10 mouse cellular contexts compared by ENCODE assay signal in genomic region chr11:66871701-66872100, GRCm38 (mm10). TPM values are rescaled to one million over a fixed set of nuclear protein-coding genes. Genes with fewer than 3 reads are reported as not detected.
A peak's percentile ranks its signal among the peaks of the same experiment; 100 is the strongest.
DNase-seq lines count a peak whose midpoint lies in the region; ATAC-seq lines count a peak whose summit lies in the region.
"Had no signal": no experiment of that assay in that cellular context is flagged by ENCODE, and none has a peak within 500 bp of the region (broad histone marks: within the 10 kb centered on the region; RNA-seq: fewer than 3 reads in every experiment).

No protein-coding gene starts in this region.

- no peaks in the 10 kb centered on the region for H3K27me3 ChIP-seq in neural tube, embryonic 14.5 days (ENCODE audit: control insufficient read depth, insufficient read depth, low read length)
- H3K27me3 ChIP-seq in neural tube, embryonic 15.5 days (replicated peaks) = no peaks in the 10 kb centered on the region
- H3K27me3 ChIP-seq in forebrain, embryonic 13.5 days = no peaks in the 10 kb centered on the region
- H3K27me3 ChIP-seq: heart, embryonic 15.5 days; megakaryocyte, embryonic 14.5 days had no signal

- no peak overlapping the region for H3K4me3 ChIP-seq in neural tube, embryonic 14.5 days (ENCODE audit: low read depth, low read length)
- no peak overlapping the region for H3K4me3 ChIP-seq in neural tube, embryonic 15.5 days (replicated peaks)
- H3K4me3 ChIP-seq in forebrain, embryonic 13.5 days = no peak overlapping the region
- H3K4me3 ChIP-seq: heart, embryonic 15.5 days; megakaryocyte, embryonic 14.5 days had no signal

- WGBS in neural tube, embryonic 14.5 days = 7% methylated on average over 5 of the region's 5 CpGs
- WGBS in neural tube, embryonic 15.5 days = 15% methylated on average over 5 of the region's 5 CpGs
- 15% methylated on average over 5 of the region's 5 CpGs for WGBS in forebrain, embryonic 13.5 days

- intact Hi-C loops in left cerebral cortex, postnatal 4 days (cut with DNase I) = loop anchor here (5.0 to 10.0 kb wide), 3 partner anchors 259 to 1054 kb away; no protein-coding TSS in a partner anchor

- no peak overlapping the region for H3K27ac ChIP-seq in neural tube, embryonic 14.5 days (ENCODE audit: low read depth, low read length)
- no peak overlapping the region for H3K27ac ChIP-seq in neural tube, embryonic 15.5 days (replicated peaks)
- H3K27ac ChIP-seq in forebrain, embryonic 13.5 days = no peak overlapping the region
- H3K27ac ChIP-seq: heart, embryonic 15.5 days had no signal

- peak; percentile 18 for DNase-seq in gastrocnemius, adult 18-20 months (ENCODE audit: low spot score)
- DNase-seq in gastrocnemius, adult 8-10 months (ENCODE audit: low spot score in 2 of 2) = no peak
- peak; percentile 1 for DNase-seq in left cerebral cortex, postnatal 4 days
- no peak for DNase-seq in spleen, postnatal 36 days (ENCODE audit: low spot score in 2 of 2)

- H3K4me1 ChIP-seq in neural tube, embryonic 14.5 days (ENCODE audit: control insufficient read depth, insufficient read depth, low read length) = no peaks in the 10 kb centered on the region
- 0 out of 2 replicates have a peak, but pooled peaks cover 7% of the 10 kb centered on the region for H3K4me1 ChIP-seq in neural tube, embryonic 15.5 days
- H3K4me1 ChIP-seq in forebrain, embryonic 13.5 days = no peaks in the 10 kb centered on the region
- H3K4me1 ChIP-seq: heart, embryonic 15.5 days; megakaryocyte, embryonic 14.5 days had no signal

- no peaks in the 10 kb centered on the region for H3K9me3 ChIP-seq in neural tube, embryonic 14.5 days (ENCODE audit: control insufficient read depth, low read length)
- H3K9me3 ChIP-seq in neural tube, embryonic 15.5 days (replicated peaks) = no peaks in the 10 kb centered on the region
- H3K9me3 ChIP-seq in forebrain, embryonic 13.5 days (replicated peaks) = peaks cover 4% of the 10 kb centered on the region; the same call in 1 of the 2 replicates
- H3K9me3 ChIP-seq: heart, embryonic 15.5 days; megakaryocyte, embryonic 14.5 days had no signal

- no peak overlapping the region for H3K4me2 ChIP-seq in neural tube, embryonic 14.5 days (ENCODE audit: low read depth, low read length)
- H3K4me2 ChIP-seq in neural tube, embryonic 15.5 days = no peak overlapping the region
- H3K4me2 ChIP-seq in forebrain, embryonic 13.5 days = no peak overlapping the region
- H3K4me2 ChIP-seq: heart, embryonic 15.5 days had no signal

- peak; percentile 54; the same call in 1 of the 2 replicates for ATAC-seq in neural tube, embryonic 14.5 days (ENCODE audit: low read depth)
- ATAC-seq in neural tube, embryonic 15.5 days (ENCODE audit: low FRiP score) = no peak
- ATAC-seq in forebrain, embryonic 13.5 days = 0 out of 2 replicates have a peak, but pooled peaks have one; percentile 33
- no peak for ATAC-seq in inflammation-experienced regulatory T-cells, adult 6 months

- no peak overlapping the region for H3K9ac ChIP-seq in neural tube, embryonic 14.5 days (replicated peaks; ENCODE audit: low read depth, low read length)
- H3K9ac ChIP-seq in neural tube, embryonic 15.5 days (replicated peaks) = no peak overlapping the region
- H3K9ac ChIP-seq in forebrain, embryonic 13.5 days = no peak overlapping the region
- H3K9ac ChIP-seq: heart, embryonic 15.5 days had no signal

- H3K36me3 ChIP-seq in neural tube, embryonic 14.5 days (ENCODE audit: control insufficient read depth, insufficient read depth, low read length) = no peaks in the 10 kb centered on the region
- H3K36me3 ChIP-seq in neural tube, embryonic 15.5 days = no peaks in the 10 kb centered on the region
- no peaks in the 10 kb centered on the region for H3K36me3 ChIP-seq in forebrain, embryonic 13.5 days (ENCODE audit: poor library complexity, severe bottlenecking)
- H3K36me3 ChIP-seq: heart, embryonic 15.5 days had no signal

RNA-seq across cellular contexts. Expression of gene Pirt, which starts 40.1 kb away (rescaled TPM):
- total RNA-seq in gastrocnemius, adult 18-20 months (2021) = under 1 TPM in 1 of 2 experiments, not detected in 1; 0.09 TPM
- total RNA-seq in gastrocnemius, adult 8-10 months (2022) = under 1 TPM in 3 of 4 experiments, not detected in 1; 0.12 to 0.16 (median 0.15) TPM
- polyA plus RNA-seq in neural tube, embryonic 14.5 days (2014; fragmentation: Nextera tagmentation; extraction: Ambion mirVana) = 0.83 and 29.1 TPM in 2 replicates
- 16.0 and 17.2 TPM in 2 replicates for polyA plus RNA-seq in neural tube, embryonic 15.5 days (2015; fragmentation: Nextera tagmentation; extraction: Ambion mirVana)
- polyA plus RNA-seq in forebrain, embryonic 13.5 days (2015; fragmentation: Nextera tagmentation; extraction: Ambion mirVana) = 0.12 and 0.16 TPM in 2 replicates
- under 1 TPM in 1 of 2 experiments, not detected in 1; 0.14 TPM for total RNA-seq in left cerebral cortex, postnatal 4 days (2021)
- not detected for polyA plus RNA-seq in inflammation-experienced regulatory T-cells, adult 6 months (2017; shearing (Covaris generic))

Comparison
In these comparisons a context has a peak if more than half of its experiments do, and no peak if none do; other contexts are left out.
1. DNase-seq: peak in gastrocnemius, adult 18-20 months (single experiment) and left cerebral cortex, postnatal 4 days (single experiment); none in gastrocnemius, adult 8-10 months (0 of 2) and spleen, postnatal 36 days (0 of 2).
2. ATAC-seq: peak in neural tube, embryonic 14.5 days (single experiment) and forebrain, embryonic 13.5 days (single experiment); none in neural tube, embryonic 15.5 days (single experiment) and inflammation-experienced regulatory T-cells, adult 6 months (single experiment).